Mouse (Mus musculus) heart, adult 18-20 months (tissue): ENCODE measurements around the gene Ccr7. TPM values are rescaled to one million over a fixed set of nuclear protein-coding genes. Genes with fewer than 3 reads are reported as not detected.

ENCODE experiments used
- DNase-seq, 2 experiments: peaks; one replicate each; pipeline ENCODE4 v3.0.0; 2021 to 2022; ENCODE audit warnings: mixed read lengths in 1 of 2
- total RNA-seq, 2 experiments: library from RNA; stranded (reverse); gene quantifications; 2 replicates each; pipeline ENCODE4 v1.2.3; 2021

Ccr7 gene
- total RNA-seq, 2 experiments from 2014 or later: 0.30 to 2.8 TPM

GRCm38 (mm10) chr11:99153767-99154753 is 817 bp downstream of the Ccr7 start:
- DNase-seq: no peak

- no peak for DNase-seq
Measured at GRCm38 (mm10) chr11:99152323-99153144, 2.3 kb downstream of the Ccr7 start.

GRCm38 (mm10) chr11:99151333-99151930 is 3.4 kb downstream of the Ccr7 start:
- DNase-seq: no peak

GRCm38 (mm10) chr11:99150889-99151288 is 4.0 kb downstream of the Ccr7 start:
- DNase-seq: no peak

- peak; percentile 77 to 90 for DNase-seq
Measured at GRCm38 (mm10) chr11:99149898-99150757, 4.7 kb downstream of the Ccr7 start.

GRCm38 (mm10) chr11:99148896-99149703 is 5.8 kb downstream of the Ccr7 start:
- DNase-seq: peak in 1 of 2 experiments; percentile 52

- DNase-seq: no peak
Measured at GRCm38 (mm10) chr11:99148400-99148799, 6.5 kb downstream of the Ccr7 start.

GRCm38 (mm10) chr11:99147920-99148289 is 7.0 kb downstream of the Ccr7 start:
- no peak for DNase-seq

- no peak for DNase-seq
Measured at GRCm38 (mm10) chr11:99147041-99147919, 7.6 kb downstream of the Ccr7 start.

- DNase-seq: no peak
Measured at GRCm38 (mm10) chr11:99146558-99146957, 8.3 kb downstream of the Ccr7 start.

- no peak for DNase-seq
Measured at GRCm38 (mm10) chr11:99145765-99146164, 9.1 kb downstream of the Ccr7 start.

- no peak for DNase-seq
Measured at GRCm38 (mm10) chr11:99144940-99145339, 9.9 kb downstream of the Ccr7 start.

- DNase-seq: no peak
Measured at GRCm38 (mm10) chr11:99144456-99144855, 10.4 kb downstream of the Ccr7 start.

- DNase-seq: no peak
Measured at GRCm38 (mm10) chr11:99143123-99144082, 11.5 kb downstream of the Ccr7 start.

GRCm38 (mm10) chr11:99142493-99143095 is 12.3 kb downstream of the Ccr7 start:
- DNase-seq: no peak

- DNase-seq: no peak
Measured at GRCm38 (mm10) chr11:99142046-99142445, 12.8 kb downstream of the Ccr7 start.

- peak; percentile 80 to 88 for DNase-seq
Measured at GRCm38 (mm10) chr11:99141600-99141999, 13.3 kb downstream of the Ccr7 start.

- DNase-seq: no peak
Measured at GRCm38 (mm10) chr11:99138976-99139375, 15.9 kb downstream of the Ccr7 start.
